Mouse (Mus musculus) megakaryocyte, embryonic 14.5 days (primary cell): Measurements from ENCODE around the gene Fgfr2. TPM values are rescaled to one million over a fixed set of nuclear protein-coding genes. Genes with fewer than 3 reads are reported as not detected.

ENCODE experiments used
- H3K27me3 ChIP-seq: replicated peaks from 2 replicates; pipeline ENCODE3; 2012; ENCODE audit warnings: inconsistent platforms
- H3K36me3 ChIP-seq: replicated peaks from 2 replicates; pipeline ENCODE3; 2012; ENCODE audit warnings: low read length, inconsistent platforms, mixed read lengths
- H3K4me1 ChIP-seq: 2 replicates; pipeline ENCODE4 v1.6.1; 2012; ENCODE audit warnings: inconsistent platforms
- H3K4me3 ChIP-seq: replicated peaks from 2 replicates; pipeline ENCODE3; 2012; ENCODE audit warnings: moderate library complexity, mild to moderate bottlenecking, inconsistent platforms
- H3K9me3 ChIP-seq: 2 replicates; pipeline ENCODE4 v1.6.1; 2012; ENCODE audit warnings: inconsistent platforms
- FLI1 ChIP-seq: IDR thresholded peaks from 2 replicates; pipeline ENCODE4 v1.6.1; 2012; ENCODE audit warnings: low read length, inconsistent platforms, mixed read lengths
- GATA1 ChIP-seq: IDR thresholded peaks from 3 replicates; pipeline ENCODE4 v1.6.1; 2012; ENCODE audit warnings: mixed read lengths, low read length, inconsistent platforms, borderline replicate concordance
- polyA plus RNA-seq: library from polyadenylated mRNA; stranded (reverse); fragments of >175 nt; gene quantifications from 2 replicates; pipeline ENCODE4 v1.2.3, GENCODE M21; 2012; ENCODE audit warnings: low replicate concordance; ENCODE audit not compliant: insufficient read depth

The Fgfr2 gene
- polyA plus RNA-seq, 1 experiment = 0.45 TPM

GRCm38 (mm10) chr7:132977981-132978380, 145.2 kb downstream of the Fgfr2 start:
- H3K36me3 ChIP-seq = peaks cover 92% of the 10 kb centered on the region
- no peak overlapping the region for H3K4me3 ChIP-seq
- no peaks in the 10 kb centered on the region; the same call in 1 of the 2 replicates for H3K9me3 ChIP-seq
- H3K27me3 ChIP-seq = no peaks in the 10 kb centered on the region
- TF ChIP-seq GATA1 (no peak), FLI1 (no peak)
- peaks cover 16% of the 10 kb centered on the region for H3K4me1 ChIP-seq

- Histone ChIP-seq H3K27me3 (no peaks in the 10 kb centered on the region), H3K36me3 (peaks cover 88% of the 10 kb centered on the region), H3K9me3 (no peaks in the 10 kb centered on the region; the same call in 1 of the 2 replicates), H3K4me3 (no peak overlapping the region), H3K4me1 (no peaks in the 10 kb centered on the region; the same call in 1 of the 2 replicates)
- no peak for TF ChIP-seq FLI1
- TF ChIP-seq GATA1 = no peak
Measured at GRCm38 (mm10) chr7:132976079-132976478, 147.1 kb downstream of the Fgfr2 start.

DNA sequence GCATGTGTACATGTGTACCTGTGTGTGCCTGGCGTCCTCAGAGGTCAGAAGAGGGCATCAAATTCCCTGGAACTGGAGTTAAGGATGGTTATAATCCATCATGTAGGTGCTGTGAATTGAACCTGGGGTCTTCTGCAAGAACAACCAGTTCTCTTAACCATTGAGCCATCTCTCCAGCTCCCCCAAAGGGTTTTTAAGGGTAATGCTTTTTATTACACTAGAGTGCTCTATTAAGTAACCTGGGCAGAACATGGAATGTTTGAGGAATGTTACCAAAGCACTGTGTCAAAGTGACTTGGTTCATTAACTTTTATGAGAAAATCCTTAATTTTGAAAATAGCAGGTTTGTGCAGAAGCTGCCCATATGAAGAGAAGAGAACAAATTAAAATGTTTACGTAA, 151.1 kb downstream of the Fgfr2 start:
- TF ChIP-seq GATA1 = no peak
- no peak for TF ChIP-seq FLI1
- Histone ChIP-seq H3K4me1 (no peaks in the 10 kb centered on the region), H3K4me3 (no peak overlapping the region), H3K36me3 (peaks cover 90% of the 10 kb centered on the region), H3K27me3 (no peaks in the 10 kb centered on the region), H3K9me3 (no peaks in the 10 kb centered on the region)

DNA sequence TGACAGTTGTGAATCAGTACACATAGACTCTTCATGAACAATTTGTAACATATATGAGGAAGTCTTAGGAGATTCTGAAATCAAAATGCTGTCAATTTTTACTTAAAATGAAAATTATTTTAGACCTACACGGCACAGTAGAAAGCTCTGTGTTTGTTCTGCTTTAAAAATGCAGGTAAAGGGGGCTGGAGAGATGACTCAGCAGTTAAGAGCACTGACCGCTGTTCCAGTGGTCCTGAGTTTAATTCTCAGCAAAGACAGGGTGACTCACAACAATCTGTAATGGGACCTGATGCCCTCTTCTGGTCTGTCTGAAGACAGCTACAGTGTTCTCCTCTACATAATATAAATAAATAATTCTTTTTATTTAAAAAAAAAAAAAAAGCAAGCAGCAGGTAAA, 157.4 kb downstream of the Fgfr2 start:
- Histone ChIP-seq H3K36me3 (peaks cover 45% of the 10 kb centered on the region), H3K4me1 (peaks cover 13% of the 10 kb centered on the region; the same call in 1 of the 2 replicates), H3K27me3 (no peaks in the 10 kb centered on the region), H3K4me3 (no peak overlapping the region), H3K9me3 (no peaks in the 10 kb centered on the region)
- no peak for TF ChIP-seq FLI1
- no peak for TF ChIP-seq GATA1

GRCm38 (mm10) chr7:132964395-132964794, 158.8 kb downstream of the Fgfr2 start:
- H3K36me3 ChIP-seq = peaks cover 43% of the 10 kb centered on the region
- H3K4me1 ChIP-seq = peaks cover 13% of the 10 kb centered on the region; the same call in 1 of the 2 replicates

DNA sequence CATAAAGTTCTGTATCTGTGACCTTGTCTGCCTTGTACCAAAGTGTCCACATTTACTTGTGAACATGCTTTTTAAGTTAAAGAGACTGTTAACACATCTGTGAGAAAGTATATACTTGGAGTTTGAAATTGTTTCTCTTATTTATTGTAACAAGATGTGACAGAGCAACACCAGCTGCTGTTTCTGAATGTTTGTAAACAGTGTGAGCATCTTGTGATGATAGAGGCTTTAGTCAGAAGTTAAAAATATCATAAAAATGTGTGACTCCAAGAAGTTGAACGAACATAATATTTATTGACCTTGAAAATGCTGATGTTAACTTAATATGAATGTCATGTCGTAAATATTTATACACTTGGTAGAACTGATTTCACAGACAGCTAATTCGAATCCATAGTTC, 172.5 kb downstream of the Fgfr2 start:
- Histone ChIP-seq H3K4me3 (no peak overlapping the region), H3K4me1 (peaks cover 10% of the 10 kb centered on the region), H3K9me3 (no peaks in the 10 kb centered on the region), H3K36me3 (peaks cover 14% of the 10 kb centered on the region), H3K27me3 (no peaks in the 10 kb centered on the region)
- no peak for TF ChIP-seq GATA1
- no peak for TF ChIP-seq FLI1

More at GRCm38 (mm10) chr7:132964395-132964794, 158.8 kb downstream of the Fgfr2 start:
- no peak overlapping the region for H3K4me3 ChIP-seq
- no peaks in the 10 kb centered on the region for H3K9me3 ChIP-seq
- TF ChIP-seq GATA1 (no peak), FLI1 (no peak)
- no peaks in the 10 kb centered on the region for H3K27me3 ChIP-seq

- peaks cover 10% of the 10 kb centered on the region for H3K4me1 ChIP-seq
- no peak overlapping the region for H3K4me3 ChIP-seq
- no peak for TF ChIP-seq GATA1
- TF ChIP-seq FLI1 = no peak
- no peaks in the 10 kb centered on the region for H3K27me3 ChIP-seq
- no peaks in the 10 kb centered on the region for H3K9me3 ChIP-seq
- H3K36me3 ChIP-seq = peaks cover 14% of the 10 kb centered on the region
Measured at GRCm38 (mm10) chr7:132949968-132950367, 173.2 kb downstream of the Fgfr2 start.

GRCm38 (mm10) chr7:132940569-132940968, 182.6 kb downstream of the Fgfr2 start:
- H3K27me3 ChIP-seq = no peaks in the 10 kb centered on the region
- peaks cover 30% of the 10 kb centered on the region for H3K4me1 ChIP-seq
- TF ChIP-seq GATA1 (no peak), FLI1 (no peak)
- no peaks in the 10 kb centered on the region for H3K9me3 ChIP-seq
- no peak overlapping the region for H3K4me3 ChIP-seq
- H3K36me3 ChIP-seq = no peaks in the 10 kb centered on the region

DNA sequence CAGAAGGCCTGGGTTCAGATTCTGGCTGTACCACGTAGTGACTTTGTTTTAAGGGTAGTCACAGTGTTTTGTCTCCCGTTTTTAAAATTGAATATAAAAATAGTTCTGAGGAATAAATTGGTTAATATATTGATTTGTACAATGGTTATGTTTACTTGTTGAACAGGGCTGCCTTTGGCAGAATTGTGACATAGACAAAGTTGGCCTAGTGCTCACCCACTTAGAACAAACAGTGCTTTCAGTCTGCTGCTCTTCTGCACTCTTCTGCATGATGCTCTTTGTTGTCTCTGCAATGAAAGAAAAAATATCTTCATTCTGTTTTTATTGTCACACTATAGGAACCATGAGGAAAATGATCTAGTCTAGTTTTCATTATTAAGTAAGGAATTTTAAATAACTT, 184.0 kb downstream of the Fgfr2 start:
- Histone ChIP-seq H3K4me1 (peaks cover 37% of the 10 kb centered on the region), H3K4me3 (no peak overlapping the region), H3K27me3 (no peaks in the 10 kb centered on the region), H3K9me3 (no peaks in the 10 kb centered on the region), H3K36me3 (no peaks in the 10 kb centered on the region)
- TF ChIP-seq FLI1 (no peak), GATA1 (no peak)

- H3K4me1 ChIP-seq = peaks cover 30% of the 10 kb centered on the region; the same call in 1 of the 2 replicates
- TF ChIP-seq GATA1 = no peak
- TF ChIP-seq FLI1 = no peak
- no peaks in the 10 kb centered on the region for H3K27me3 ChIP-seq
- H3K9me3 ChIP-seq = no peaks in the 10 kb centered on the region
- no peaks in the 10 kb centered on the region for H3K36me3 ChIP-seq
- H3K4me3 ChIP-seq = no peak overlapping the region
Measured at GRCm38 (mm10) chr7:132934743-132935142, 188.4 kb downstream of the Fgfr2 start.

DNA sequence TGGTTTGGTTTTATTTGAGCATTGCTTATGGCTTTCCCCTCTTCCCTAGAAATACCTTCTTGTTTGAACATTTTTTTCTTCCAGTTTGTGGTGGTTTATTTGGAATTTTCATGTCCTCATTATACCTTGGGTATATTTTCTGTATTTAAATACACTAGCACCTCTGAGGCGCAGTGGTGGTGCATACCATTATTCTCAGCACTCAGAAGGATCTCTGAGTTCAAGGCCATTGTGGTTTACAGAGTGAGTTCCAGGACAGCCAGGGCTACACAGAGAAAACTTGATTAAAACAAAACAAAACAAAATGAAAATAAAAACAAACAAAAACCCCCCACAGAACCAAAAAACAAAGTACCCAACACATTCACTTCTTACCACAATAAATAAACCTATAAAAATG, 189.8 kb downstream of the Fgfr2 start:
- H3K27me3 ChIP-seq = no peaks in the 10 kb centered on the region
- no peaks in the 10 kb centered on the region for H3K36me3 ChIP-seq
- TF ChIP-seq GATA1 (no peak), FLI1 (no peak)
- peaks cover 21% of the 10 kb centered on the region; the same call in 1 of the 2 replicates for H3K4me1 ChIP-seq
- H3K9me3 ChIP-seq = no peaks in the 10 kb centered on the region
- H3K4me3 ChIP-seq = no peak overlapping the region
